Mouse (Mus musculus): ENCODE data around the gene Shpk. TPM values are rescaled to one million over a fixed set of nuclear protein-coding genes. Genes with fewer than 3 reads are reported as not detected.

The Shpk gene
- polyA plus RNA-seq, 1 experiment from 2014 or later = 1.0 TPM

DNA sequence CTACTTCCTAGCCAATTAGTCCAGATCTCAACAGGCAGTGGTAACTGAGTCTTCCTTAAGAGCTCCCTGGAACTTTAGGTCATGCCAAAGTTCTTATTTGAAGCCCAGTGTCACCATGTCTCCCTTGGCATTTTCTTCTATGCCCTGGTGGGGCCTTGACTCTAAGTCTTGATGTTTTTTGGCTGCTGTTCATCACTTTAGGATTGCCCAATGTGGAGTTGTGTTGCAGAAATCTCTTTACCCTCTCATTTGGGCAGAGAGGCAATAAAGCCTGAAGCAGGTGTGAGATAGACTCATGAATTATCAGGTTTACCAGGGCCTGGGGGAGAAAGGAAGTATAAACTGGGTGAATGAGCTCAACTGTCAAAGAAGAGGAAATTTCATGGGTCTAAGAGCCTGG, 59.4 kb downstream of the Shpk start:
- no peak overlapping the region for H3K27ac ChIP-seq (replicated peaks; ENCODE audit: low read depth, low read length)
- no peaks in the 10 kb centered on the region; the same call in 1 of the 2 replicates for H3K9me3 ChIP-seq (ENCODE audit: control insufficient read depth, low read length)
- no peaks in the 10 kb centered on the region for H3K36me3 ChIP-seq (ENCODE audit: control insufficient read depth, insufficient read depth, low read length)
- H3K9ac ChIP-seq (ENCODE audit: low read length) = no peak overlapping the region
- DNase-seq (ENCODE audit: low spot score) (no peak), ATAC-seq (ENCODE audit: insufficient number of reproducible peaks, low FRiP score, low TSS enrichment, low read depth) (no peak)
- no peak overlapping the region for H3K4me3 ChIP-seq (ENCODE audit: low read depth, low read length)
- no peaks in the 10 kb centered on the region for H3K27me3 ChIP-seq (ENCODE audit: control insufficient read depth, insufficient read depth, low read length)
- no peak overlapping the region for H3K4me2 ChIP-seq (ENCODE audit: low read depth, severe bottlenecking)
- H3K4me1 ChIP-seq (ENCODE audit: control insufficient read depth, insufficient read depth, low read length) = no peaks in the 10 kb centered on the region

DNA sequence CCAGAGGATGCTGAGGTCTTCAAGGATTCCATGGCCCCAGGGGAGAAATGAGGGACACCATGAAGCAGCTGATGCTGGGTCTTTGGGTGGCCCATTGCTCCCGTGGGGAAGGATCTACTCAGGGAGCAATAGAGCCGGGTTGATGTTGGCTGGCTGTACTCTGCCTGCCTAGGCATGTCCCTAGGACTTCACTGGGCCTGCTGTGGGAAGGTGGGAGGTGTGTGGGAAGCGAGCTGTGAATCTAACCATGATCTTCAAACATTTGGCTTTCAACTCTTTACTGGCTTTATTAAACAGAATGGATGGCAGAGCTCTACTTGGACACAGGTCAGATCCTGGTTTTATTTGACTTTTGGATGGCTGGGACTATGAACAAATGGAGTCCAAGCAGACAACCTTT, 61.2 kb downstream of the Shpk start:
- Histone ChIP-seq H3K4me1 (ENCODE audit: control insufficient read depth, insufficient read depth, low read length) (no peaks in the 10 kb centered on the region), H3K4me2 (ENCODE audit: low read depth, severe bottlenecking) (no peak overlapping the region), H3K36me3 (ENCODE audit: control insufficient read depth, insufficient read depth, low read length) (no peaks in the 10 kb centered on the region), H3K4me3 (ENCODE audit: low read depth, low read length) (no peak overlapping the region), H3K27me3 (ENCODE audit: control insufficient read depth, insufficient read depth, low read length) (no peaks in the 10 kb centered on the region), H3K9ac (ENCODE audit: low read length) (no peak overlapping the region), H3K27ac (replicated peaks; ENCODE audit: low read depth, low read length) (no peak overlapping the region), H3K9me3 (ENCODE audit: control insufficient read depth, low read length) (no peaks in the 10 kb centered on the region)
- ATAC-seq (ENCODE audit: insufficient number of reproducible peaks, low FRiP score, low TSS enrichment, low read depth) = no peak
- DNase-seq (ENCODE audit: low spot score) = no peak
- whole genome bisulfite sequencing = 77% methylated on average over 3 of the region's 3 CpGs

DNA sequence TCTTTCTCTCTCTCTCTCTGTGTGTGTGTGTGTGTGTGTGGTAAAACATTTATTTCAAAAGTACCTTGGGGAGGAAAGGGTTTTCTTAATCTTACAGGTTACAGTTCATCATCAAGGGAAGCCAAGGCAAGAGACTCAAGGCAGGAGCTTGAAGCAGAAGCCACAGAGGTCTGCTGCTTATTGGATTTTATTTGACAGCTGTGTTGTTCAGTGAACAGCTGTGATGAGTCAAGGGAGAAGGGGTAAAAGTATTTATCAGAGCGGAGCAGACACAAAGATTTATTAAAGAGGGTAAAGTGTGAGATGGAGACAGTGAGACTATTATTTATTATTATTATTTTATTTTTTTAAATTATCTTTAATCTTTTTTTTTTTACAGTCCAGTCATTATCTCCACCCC, 62.1 kb downstream of the Shpk start:
- Histone ChIP-seq H3K4me3 (ENCODE audit: low read depth, low read length) (no peak overlapping the region), H3K9me3 (ENCODE audit: control insufficient read depth, low read length) (no peaks in the 10 kb centered on the region), H3K36me3 (ENCODE audit: control insufficient read depth, insufficient read depth, low read length) (no peaks in the 10 kb centered on the region), H3K27ac (replicated peaks; ENCODE audit: low read depth, low read length) (no peak overlapping the region), H3K9ac (ENCODE audit: low read length) (no peak overlapping the region), H3K27me3 (ENCODE audit: control insufficient read depth, insufficient read depth, low read length) (no peaks in the 10 kb centered on the region), H3K4me1 (ENCODE audit: control insufficient read depth, insufficient read depth, low read length) (no peaks in the 10 kb centered on the region), H3K4me2 (ENCODE audit: low read depth, severe bottlenecking) (no peak overlapping the region)
- 88% methylated on average over 1 of the region's 1 CpGs for WGBS
- DNase-seq (ENCODE audit: low spot score) (no peak), ATAC-seq (ENCODE audit: insufficient number of reproducible peaks, low FRiP score, low TSS enrichment, low read depth) (no peak)

DNA sequence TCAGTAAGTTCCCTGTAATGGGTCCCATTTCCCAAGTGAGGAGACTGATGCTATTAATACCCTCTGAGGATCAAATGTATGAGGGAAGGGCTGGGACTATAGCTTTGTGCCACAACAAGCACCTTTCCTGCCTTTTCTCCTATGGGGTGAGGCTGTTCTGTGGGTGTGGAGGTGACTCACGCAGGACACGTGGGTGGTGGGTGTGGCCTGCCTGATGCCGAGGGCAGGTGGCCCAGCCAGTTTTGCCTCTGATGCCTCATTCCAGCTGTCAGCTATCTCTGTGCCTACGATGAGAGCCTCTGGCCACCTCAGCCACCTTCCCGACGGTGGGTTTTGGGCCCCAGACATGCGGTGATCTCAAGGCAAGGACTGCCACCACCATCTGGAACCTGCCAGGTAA, 68.0 kb downstream of the Shpk start, which contains the start of gene Trpv3:
TSS of gene Trpv3 (plus strand) at position 122 of the 400 bp plus-strand sequence.
- 79% methylated on average over 7 of the region's 7 CpGs for WGBS
- Histone ChIP-seq H3K4me3 (ENCODE audit: low read depth, low read length) (no peak within 1 kb of the TSS), H3K4me1 (ENCODE audit: control insufficient read depth, insufficient read depth, low read length) (no peaks in the 10 kb centered on the region), H3K27me3 (ENCODE audit: control insufficient read depth, insufficient read depth, low read length) (no peaks in the 10 kb centered on the region), H3K27ac (replicated peaks; ENCODE audit: low read depth, low read length) (no peak within 1 kb of the TSS), H3K36me3 (ENCODE audit: control insufficient read depth, insufficient read depth, low read length) (no peaks in the 10 kb centered on the region), H3K4me2 (ENCODE audit: low read depth, severe bottlenecking) (no peak within 1 kb of the TSS), H3K9ac (ENCODE audit: low read length) (no peak within 1 kb of the TSS), H3K9me3 (ENCODE audit: control insufficient read depth, low read length) (no peaks in the 10 kb centered on the region)
- DNase-seq (ENCODE audit: low spot score) = no peak
- ATAC-seq (ENCODE audit: insufficient number of reproducible peaks, low FRiP score, low TSS enrichment, low read depth) = no peak

Other genes starting within 250 kb of the Shpk start
- gene Atp2a3, start 238.3 kb upstream of the Shpk start, polyA plus RNA-seq (2014; fragmentation: Nextera tagmentation; extraction: Ambion mirVana) = 0.67 and 0.97 TPM in 2 replicates
- 1.3 and 2.0 TPM in 2 replicates for gene P2rx1, start 200.4 kb upstream of the Shpk start, polyA plus RNA-seq (2014; fragmentation: Nextera tagmentation; extraction: Ambion mirVana)
- 2.7 and 3.0 TPM in 2 replicates for gene Camkk1, start 180.5 kb upstream of the Shpk start, polyA plus RNA-seq (2014; fragmentation: Nextera tagmentation; extraction: Ambion mirVana)
- gene Ncbp3, start 151.7 kb upstream of the Shpk start, polyA plus RNA-seq (2014; fragmentation: Nextera tagmentation; extraction: Ambion mirVana) = 13.8 and 14.4 TPM in 2 replicates
- gene Itgae, start 108.9 kb upstream of the Shpk start, polyA plus RNA-seq (2014; fragmentation: Nextera tagmentation; extraction: Ambion mirVana) = 0.51 and 0.54 TPM in 2 replicates
- 19.5 and 19.9 TPM in 2 replicates for gene Haspin, start 61.2 kb upstream of the Shpk start, polyA plus RNA-seq (2014; fragmentation: Nextera tagmentation; extraction: Ambion mirVana)
- gene P2rx5, start 39.0 kb upstream of the Shpk start, polyA plus RNA-seq (2014; fragmentation: Nextera tagmentation; extraction: Ambion mirVana) = 0.08 TPM in 1 of 2 replicates, not detected in the other
- gene Emc6, start 22.4 kb upstream of the Shpk start, polyA plus RNA-seq (2014; fragmentation: Nextera tagmentation; extraction: Ambion mirVana) = 95.2 and 111 TPM in 2 replicates
- gene Tax1bp3, start 22.4 kb upstream of the Shpk start, polyA plus RNA-seq (2014; fragmentation: Nextera tagmentation; extraction: Ambion mirVana) = 220 and 222 TPM in 2 replicates
- gene Ctns, start 418 bp upstream of the Shpk start, polyA plus RNA-seq (2014; fragmentation: Nextera tagmentation; extraction: Ambion mirVana) = 23.6 and 25.5 TPM in 2 replicates
- gene Trpv1, start 34.8 kb downstream of the Shpk start, polyA plus RNA-seq (2014; fragmentation: Nextera tagmentation; extraction: Ambion mirVana) = 0.09 TPM in 2 replicates
- gene Trpv3, start 67.9 kb downstream of the Shpk start, polyA plus RNA-seq (2014; fragmentation: Nextera tagmentation; extraction: Ambion mirVana) = 0.08 TPM in 1 of 2 replicates, not detected in the other
- gene Aspa, start 130.1 kb downstream of the Shpk start, polyA plus RNA-seq (2014; fragmentation: Nextera tagmentation; extraction: Ambion mirVana) = not detected in 2 replicates
- not detected in 2 replicates for gene Gm49340, start 130.3 kb downstream of the Shpk start, polyA plus RNA-seq (2014; fragmentation: Nextera tagmentation; extraction: Ambion mirVana)
- gene Spata22, start 130.3 kb downstream of the Shpk start, polyA plus RNA-seq (2014; fragmentation: Nextera tagmentation; extraction: Ambion mirVana) = not detected in 2 replicates
- not detected in 2 replicates for gene Olfr20, start 151.3 kb downstream of the Shpk start, polyA plus RNA-seq (2014; fragmentation: Nextera tagmentation; extraction: Ambion mirVana)
- not detected in 2 replicates for gene Olfr376, start 171.8 kb downstream of the Shpk start, polyA plus RNA-seq (2014; fragmentation: Nextera tagmentation; extraction: Ambion mirVana)
- gene Olfr1, start 200.2 kb downstream of the Shpk start, polyA plus RNA-seq (2014; fragmentation: Nextera tagmentation; extraction: Ambion mirVana) = not detected in 2 replicates
- gene Olfr378, start 229.0 kb downstream of the Shpk start, polyA plus RNA-seq (2014; fragmentation: Nextera tagmentation; extraction: Ambion mirVana) = not detected in 2 replicates